Comparison of ENCODE assay signal across 8 mouse cellular contexts in genomic region chr13:43230238-43230637, GRCm38 (mm10). TPM values are rescaled to one million over a fixed set of nuclear protein-coding genes. Genes with fewer than 3 reads are reported as not detected.
DNase-seq lines count a peak whose midpoint lies in the region; ATAC-seq lines count a peak whose summit lies in the region.
"Had no signal": no experiment of that assay in that cellular context is flagged by ENCODE, and none has a peak within 500 bp of the region (broad histone marks: within the 10 kb centered on the region; RNA-seq: fewer than 3 reads in every experiment).

No protein-coding gene starts in this region.

- H3K4me1 ChIP-seq in midbrain, embryonic 13.5 days (replicated peaks) = peaks cover 30% of the 10 kb centered on the region
- peaks cover 26% of the 10 kb centered on the region for H3K4me1 ChIP-seq in midbrain, embryonic 10.5 days
- peaks cover 83% of the 10 kb centered on the region for H3K4me1 ChIP-seq in heart, embryonic 16.5 days (ENCODE audit: control insufficient read depth, insufficient read depth, low read length)

- WGBS in midbrain, embryonic 13.5 days = 78% methylated on average over 6 of the region's 6 CpGs
- 89% methylated on average over 6 of the region's 6 CpGs for WGBS in midbrain, embryonic 10.5 days
- 34% methylated on average over 6 of the region's 6 CpGs for WGBS in heart, embryonic 16.5 days

- no peak overlapping the region for H3K4me2 ChIP-seq in midbrain, embryonic 13.5 days (replicated peaks)
- H3K4me2 ChIP-seq in heart, embryonic 16.5 days (ENCODE audit: low read depth, low read length) = no peak overlapping the region

- no peaks in the 10 kb centered on the region for H3K27me3 ChIP-seq in midbrain, embryonic 13.5 days
- H3K27me3 ChIP-seq in midbrain, embryonic 10.5 days (ENCODE audit: low read depth, poor library complexity, severe bottlenecking) = no peaks in the 10 kb centered on the region
- no peaks in the 10 kb centered on the region for H3K27me3 ChIP-seq in heart, embryonic 16.5 days (ENCODE audit: control insufficient read depth, insufficient read depth, low read length)

- no peak for ATAC-seq in midbrain, embryonic 13.5 days
- no peak for ATAC-seq in heart, embryonic 16.5 days (replicated peaks; ENCODE audit: extremely low read depth, insufficient read depth, low FRiP score)

- no peak overlapping the region for H3K4me3 ChIP-seq in midbrain, embryonic 13.5 days (replicated peaks)
- no peak overlapping the region for H3K4me3 ChIP-seq in midbrain, embryonic 10.5 days
- H3K4me3 ChIP-seq in heart, embryonic 16.5 days (ENCODE audit: low read length) = no peak overlapping the region

- no peaks in the 10 kb centered on the region for H3K36me3 ChIP-seq in midbrain, embryonic 13.5 days
- H3K36me3 ChIP-seq in midbrain, embryonic 10.5 days = no peaks in the 10 kb centered on the region
- no peaks in the 10 kb centered on the region for H3K36me3 ChIP-seq in heart, embryonic 16.5 days (ENCODE audit: control insufficient read depth, insufficient read depth)

- DNase-seq in midbrain, embryonic 10.5 days (ENCODE audit: low spot score) = no peak
- DNase-seq in left cerebral cortex, adult 9 months (ENCODE audit: low spot score in 2 of 2) = peak; percentile 84 to 94
- peak; percentile 52 for DNase-seq in right cerebral cortex, postnatal 14 days
- no peak for DNase-seq in urinary bladder, postnatal 25 days (ENCODE audit: low spot score)
- DNase-seq in adrenal gland, adult 18-20 months (ENCODE audit: low spot score in 2 of 2) = no peak
- DNase-seq: gastrocnemius, postnatal 10 days had no signal

- H3K27ac ChIP-seq in midbrain, embryonic 13.5 days = 0 out of 2 replicates have a peak overlapping the region, but pooled peaks have one; percentile 47
- no peak overlapping the region for H3K27ac ChIP-seq in midbrain, embryonic 10.5 days (replicated peaks)
- peak overlapping the region; percentile 93 for H3K27ac ChIP-seq in heart, embryonic 16.5 days (ENCODE audit: low read length)

- H3K9me3 ChIP-seq in midbrain, embryonic 13.5 days = no peaks in the 10 kb centered on the region
- no peaks in the 10 kb centered on the region for H3K9me3 ChIP-seq in midbrain, embryonic 10.5 days (replicated peaks)
- peaks cover under 1% of the 10 kb centered on the region; the same call in 1 of the 2 replicates for H3K9me3 ChIP-seq in heart, embryonic 16.5 days (replicated peaks; ENCODE audit: control insufficient read depth, low read length)

- H3K9ac ChIP-seq in midbrain, embryonic 13.5 days (replicated peaks) = no peak overlapping the region
- peak overlapping the region; percentile 37 for H3K9ac ChIP-seq in heart, embryonic 16.5 days (ENCODE audit: low read length)

RNA-seq across cellular contexts. Expression of gene Tbc1d7, which starts 58.9 kb away (rescaled TPM):
- 87.6 and 101 TPM in 2 replicates for polyA plus RNA-seq in midbrain, embryonic 13.5 days (2015; fragmentation: Nextera tagmentation; extraction: Ambion mirVana)
- 66.6 and 68.3 TPM in 2 replicates for polyA plus RNA-seq in midbrain, embryonic 10.5 days (2016; fragmentation: Nextera tagmentation; extraction: Ambion mirVana)
- 57.7 and 57.8 TPM in 2 replicates for polyA plus RNA-seq in heart, embryonic 16.5 days (2015; fragmentation: Nextera tagmentation; extraction: Ambion mirVana)
- 10 to 100 TPM; 11.4 to 13.5 TPM for total RNA-seq in adrenal gland, adult 18-20 months (2021)

Comparison
In these comparisons a context has a peak if more than half of its experiments do, and no peak if none do; other contexts are left out.
1. DNase-seq: peak in left cerebral cortex, adult 9 months (2 of 2) and right cerebral cortex, postnatal 14 days (single experiment); none in midbrain, embryonic 10.5 days (single experiment), urinary bladder, postnatal 25 days (single experiment) and adrenal gland, adult 18-20 months (0 of 2).